Mouse (Mus musculus) liver (tissue): Measurements from ENCODE around the gene Epha7.

ENCODE experiments used
- DNase-seq: peaks from one replicate; pipeline ENCODE4 v3.0.0-alpha.2; 2020; ENCODE audit warnings: mixed read lengths

Gene Epha7

GRCm38 (mm10) chr4:28812691-28813289, at the start of gene Epha7:
Gene Epha7 (plus strand): TSS chr4:28813131.
- peak; percentile 93 for DNase-seq

GRCm38 (mm10) chr4:28783961-28784360, 29.0 kb upstream of the Epha7 start:
- peak; percentile 3 for DNase-seq

- DNase-seq = peak; percentile 6
These were observed 4.1 kb upstream of the Epha7 start for GRCm38 (mm10) chr4:28808800-28809199.

- no peak for DNase-seq
These were observed 3.2 kb upstream of the Epha7 start for GRCm38 (mm10) chr4:28809703-28810102.

GRCm38 (mm10) chr4:28813551-28814475, 882 bp downstream of the Epha7 start:
- DNase-seq = peak; percentile 21

GRCm38 (mm10) chr4:28814476-28814815, 1.5 kb downstream of the Epha7 start:
- DNase-seq = no peak

- DNase-seq = peak; percentile 48
These were observed 2.1 kb downstream of the Epha7 start for GRCm38 (mm10) chr4:28814816-28815620.

GRCm38 (mm10) chr4:28815621-28815920, 2.6 kb downstream of the Epha7 start:
- DNase-seq = no peak

GRCm38 (mm10) chr4:28823616-28824015, 10.7 kb downstream of the Epha7 start:
- no peak for DNase-seq

- DNase-seq = no peak
These were observed 11.7 kb downstream of the Epha7 start for GRCm38 (mm10) chr4:28824616-28825015.

GRCm38 (mm10) chr4:28837669-28838068, 24.7 kb downstream of the Epha7 start:
- no peak for DNase-seq

- no peak for DNase-seq
These were observed 33.4 kb downstream of the Epha7 start for GRCm38 (mm10) chr4:28846311-28846710.

GRCm38 (mm10) chr4:28850388-28850787, 37.5 kb downstream of the Epha7 start:
- DNase-seq = no peak

GRCm38 (mm10) chr4:28862845-28863666, 50.1 kb downstream of the Epha7 start:
- no peak for DNase-seq

GRCm38 (mm10) chr4:28866411-28866810, 53.5 kb downstream of the Epha7 start:
- no peak for DNase-seq

GRCm38 (mm10) chr4:28871615-28872014, 58.7 kb downstream of the Epha7 start:
- DNase-seq = no peak

- DNase-seq = no peak
These were observed 68.5 kb downstream of the Epha7 start for GRCm38 (mm10) chr4:28881271-28882044.

- DNase-seq = no peak
These were observed 76.7 kb downstream of the Epha7 start for GRCm38 (mm10) chr4:28889630-28890029.

GRCm38 (mm10) chr4:28890102-28890501, 77.2 kb downstream of the Epha7 start:
- DNase-seq = no peak

- no peak for DNase-seq
These were observed 82.5 kb downstream of the Epha7 start for GRCm38 (mm10) chr4:28895480-28895879.

- DNase-seq = no peak
These were observed 86.4 kb downstream of the Epha7 start for GRCm38 (mm10) chr4:28899373-28899772.

GRCm38 (mm10) chr4:28899783-28900182, 86.9 kb downstream of the Epha7 start:
- DNase-seq = no peak
